Mouse (Mus musculus) spleen, postnatal 4 days (tissue): ENCODE results near the gene Ndufb7.
A peak's percentile ranks its signal among the peaks of the same experiment; 100 is the strongest.
"Not testable (repeated sequence)": the region's sequence is repeated elsewhere in the genome, so short reads cannot be mapped to it uniquely, and the experiment has no call there.

Source experiments
- DNase-seq, 2 experiments: peaks; one replicate each; pipeline ENCODE4 v3.0.0; 2022; ENCODE audit warnings: low spot score in 2 of 2

The Ndufb7 gene

DNA sequence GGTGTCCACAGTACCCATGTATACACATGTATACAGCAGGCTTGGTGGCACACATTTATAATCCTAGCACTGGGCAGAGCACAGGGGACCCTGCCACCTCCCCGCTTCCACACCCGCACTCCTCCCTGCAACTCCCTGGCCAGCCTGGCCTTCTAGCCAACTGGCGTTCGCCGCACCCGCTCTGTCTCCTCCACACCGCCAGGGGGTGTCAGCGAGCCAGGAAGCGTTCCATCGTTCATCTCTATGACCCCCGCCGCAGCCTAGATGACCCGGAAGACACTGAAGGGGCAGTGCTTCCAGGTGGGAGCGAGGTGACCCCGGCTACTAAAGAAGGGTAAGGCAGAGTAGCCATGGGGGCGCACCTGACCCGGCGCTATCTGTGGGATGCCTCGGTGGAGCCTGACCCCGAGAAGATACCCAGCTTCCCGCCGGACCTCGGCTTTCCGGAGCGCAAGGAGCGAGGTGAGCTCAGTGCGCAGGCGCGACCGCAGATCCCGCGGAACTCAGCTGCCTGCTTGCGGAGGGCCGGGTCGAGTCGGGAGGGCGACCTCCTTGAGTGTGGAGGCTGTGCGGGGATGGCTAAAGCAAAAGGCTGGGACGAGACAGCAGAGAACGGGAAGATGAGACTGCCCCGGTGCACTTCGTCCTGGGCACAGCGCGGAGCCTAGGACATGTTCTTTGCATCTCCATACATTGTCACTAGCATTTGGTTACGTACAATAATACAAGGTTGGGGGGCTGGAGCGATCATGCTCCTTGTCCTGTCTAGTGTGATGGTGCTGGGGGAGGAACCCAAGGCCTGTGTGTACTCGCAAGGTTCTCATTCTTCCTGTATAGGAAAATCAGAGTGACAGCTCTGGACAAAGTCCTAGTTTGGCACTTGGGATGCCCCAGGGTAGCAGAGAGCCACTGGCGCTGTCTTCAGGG is at the start of gene Ndufb7:
Gene Ndufb7, plus strand, starts transcription at position 203 of the 927 bp plus-strand sequence.
- peak; percentile 96 to 99 for DNase-seq

DNA sequence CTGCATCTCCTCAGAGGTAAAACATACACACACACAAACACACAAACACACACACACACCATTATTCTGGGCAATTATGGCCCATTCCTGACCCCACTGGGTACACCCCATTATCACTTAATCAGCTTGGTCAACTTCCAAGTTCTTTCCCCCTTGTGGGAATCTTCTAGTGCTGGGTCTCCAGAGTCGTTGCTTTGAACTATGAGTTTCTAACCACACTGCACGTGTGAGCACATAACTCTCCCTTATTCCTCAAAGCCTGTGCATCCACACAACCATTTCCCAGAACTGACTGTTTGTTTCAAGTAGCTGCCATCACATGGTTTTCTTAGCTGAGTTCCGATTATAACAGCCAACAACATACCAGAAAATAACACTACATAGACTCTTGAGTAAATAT is 46.0 kb upstream of the Ndufb7 start:
- no peak for DNase-seq

DNA sequence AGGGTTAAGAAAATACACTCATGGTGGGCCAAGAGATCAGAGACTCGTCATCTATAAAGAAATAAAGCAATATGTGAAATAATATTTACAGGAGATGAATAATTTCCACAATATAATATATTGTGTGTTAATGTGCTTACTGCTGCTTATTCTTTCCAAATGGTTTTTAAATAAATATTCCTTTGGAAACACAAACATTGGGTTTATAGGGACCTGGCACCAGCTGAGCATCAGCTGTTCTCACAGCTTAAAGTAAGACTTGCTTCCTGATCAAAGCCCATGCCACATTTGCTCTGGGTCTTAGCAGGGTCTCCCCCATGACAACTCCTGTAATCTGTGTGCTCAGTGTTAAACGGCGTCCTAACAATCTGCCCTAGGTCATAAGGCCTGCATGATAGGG is 45.6 kb upstream of the Ndufb7 start:
- DNase-seq, result not testable (repeated sequence)

DNA sequence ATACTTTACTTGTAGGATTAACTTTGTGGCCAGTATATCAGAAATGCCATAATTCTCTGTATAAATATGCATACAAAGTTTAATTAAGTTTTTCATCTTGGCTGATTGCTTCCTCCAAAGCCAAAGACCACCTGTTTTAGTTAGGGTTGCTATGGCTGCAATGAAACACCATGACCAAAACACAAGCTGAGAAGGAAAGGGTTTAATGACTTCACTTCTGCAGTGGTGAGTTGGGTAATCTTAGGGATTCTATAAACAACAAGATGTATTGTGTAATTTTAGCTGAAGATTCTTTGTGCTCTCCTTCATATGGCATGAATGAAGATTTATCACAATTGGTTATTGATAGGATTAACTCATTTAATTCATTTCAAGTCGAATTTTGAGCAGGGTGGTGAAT is 45.2 kb upstream of the Ndufb7 start:
- no peak for DNase-seq

DNA sequence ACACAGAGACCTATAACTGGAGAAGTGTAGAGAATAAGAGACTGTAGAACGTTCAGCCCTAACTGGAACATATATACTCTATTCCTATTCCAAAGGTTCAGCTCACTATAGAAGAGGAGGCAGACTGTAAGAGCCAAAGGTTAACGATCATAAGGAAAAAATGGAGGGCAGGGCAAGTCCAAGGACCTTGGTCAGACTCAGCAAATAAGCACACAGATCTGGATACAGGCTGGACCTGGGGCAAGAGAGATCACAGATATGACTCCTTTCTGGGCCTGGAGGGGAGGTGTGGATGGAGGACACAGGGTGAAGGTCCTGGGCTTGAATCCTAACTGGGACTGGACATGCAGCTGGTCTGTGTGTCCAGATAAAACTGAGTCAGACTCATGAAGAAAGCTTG is 31.7 kb upstream of the Ndufb7 start:
- no peak for DNase-seq

DNA sequence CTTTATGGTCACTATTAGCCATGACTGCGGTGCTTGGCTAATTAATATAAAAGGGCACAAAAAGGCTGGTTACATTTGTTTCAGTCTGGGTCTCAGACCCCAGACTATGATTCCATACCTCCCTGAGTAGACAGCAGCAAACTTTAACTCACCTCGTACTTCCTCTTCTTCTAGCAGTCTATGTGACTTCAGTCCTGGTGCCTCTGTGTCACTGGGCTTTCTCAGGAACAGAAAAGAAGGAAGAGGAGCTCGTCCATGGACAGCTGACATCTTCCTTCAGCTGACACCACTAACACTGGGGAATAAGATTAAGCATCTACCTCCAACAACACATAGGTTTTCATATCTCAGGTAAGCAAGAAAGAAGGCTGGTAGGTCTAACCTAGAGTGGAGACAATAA is 30.7 kb upstream of the Ndufb7 start, which contains the start of gene Olfr370:
Gene Olfr370, plus strand, starts transcription at position 45 of the 400 bp plus-strand sequence.
- DNase-seq, result no peak

DNA sequence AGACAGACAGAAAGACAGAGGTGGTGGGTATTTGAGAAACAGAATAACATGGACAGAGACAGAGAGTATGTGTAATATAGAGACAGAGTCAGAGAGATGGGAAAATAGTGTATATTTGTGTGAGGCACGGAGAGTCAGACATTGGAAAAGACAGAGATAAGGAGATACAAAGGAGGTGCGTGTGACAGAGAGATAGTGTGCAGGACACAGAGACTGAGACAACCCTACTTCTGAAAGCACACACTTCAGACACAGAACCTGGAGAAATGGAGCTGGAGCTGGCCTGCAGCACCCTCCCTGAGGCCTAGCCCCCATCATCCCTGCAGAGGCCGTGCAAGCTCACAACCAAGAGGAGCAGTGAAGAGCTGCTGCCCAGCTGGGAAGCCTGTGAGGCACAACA is 3.8 kb upstream of the Ndufb7 start:
- no peak for DNase-seq

DNA sequence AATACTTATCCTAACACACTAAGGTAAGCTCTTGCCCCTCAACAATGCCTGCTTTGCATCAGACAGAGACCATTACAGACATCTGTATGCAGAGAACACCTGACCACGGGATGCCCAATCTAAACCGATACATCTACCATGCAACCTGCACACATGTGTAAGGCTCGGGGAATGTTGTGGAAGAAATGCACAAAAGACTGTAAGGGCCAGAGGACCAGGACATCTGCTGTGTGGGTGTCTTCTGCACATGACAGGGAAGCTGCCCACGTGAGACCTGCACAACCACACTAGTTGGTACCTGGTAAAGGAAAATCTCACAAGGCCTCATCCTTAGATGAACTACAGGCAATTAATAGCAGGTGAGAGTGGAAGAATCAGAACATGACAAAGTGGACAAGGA is 3.2 kb upstream of the Ndufb7 start:
- no peak for DNase-seq

DNA sequence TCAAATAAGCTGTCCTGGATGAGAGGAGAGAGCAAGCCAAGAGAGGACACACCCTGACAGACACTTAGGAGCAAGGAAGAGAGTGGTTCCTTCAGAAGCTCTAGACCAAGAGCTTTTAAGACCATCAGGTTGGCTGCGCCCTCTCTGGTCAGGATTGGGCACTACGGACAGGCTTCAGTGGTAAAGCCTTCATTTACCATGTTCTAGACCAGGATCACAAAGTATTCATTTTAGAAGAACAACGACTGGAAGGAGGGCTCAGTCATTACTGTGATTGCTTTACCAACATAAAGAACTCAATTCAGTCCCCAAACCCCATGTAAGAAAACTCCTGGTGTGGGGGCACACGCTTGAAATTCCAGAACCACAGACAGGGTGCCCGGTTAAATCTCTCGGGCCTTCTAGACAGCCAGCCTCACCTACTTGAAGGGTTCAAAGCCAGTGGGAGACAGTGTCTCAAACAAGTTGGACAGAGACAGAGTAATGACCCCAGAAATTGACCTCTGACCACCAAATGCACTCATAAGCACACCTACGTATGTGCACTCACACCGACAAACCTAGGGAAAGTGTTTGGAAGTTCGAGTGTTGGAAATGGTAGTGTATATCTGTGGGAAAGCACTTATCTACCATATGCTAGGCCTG is 618 bp upstream of the Ndufb7 start:
- peak; percentile 81 to 87 for DNase-seq

DNA sequence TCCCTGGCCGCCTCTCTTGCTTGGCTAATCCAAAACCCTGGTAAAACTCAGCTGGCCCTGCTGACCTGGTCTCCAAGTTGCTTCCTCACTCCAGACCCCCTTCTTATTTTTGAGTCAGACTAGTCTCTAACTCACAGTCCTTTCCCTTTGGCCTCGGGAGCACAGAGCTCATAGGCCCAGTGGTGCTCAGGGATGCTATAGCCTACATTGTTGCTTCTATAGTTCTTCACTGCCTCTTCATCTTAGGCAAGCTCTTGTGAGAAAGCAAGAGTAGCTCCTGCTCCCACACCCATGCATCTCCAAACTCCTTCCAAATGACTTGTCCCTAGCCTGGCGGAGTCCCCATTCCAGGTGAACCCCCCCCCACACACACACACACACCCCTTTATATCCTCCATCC is 1.2 kb downstream of the Ndufb7 start:
- DNase-seq, result peak in 1 of 2 experiments; percentile 59

DNA sequence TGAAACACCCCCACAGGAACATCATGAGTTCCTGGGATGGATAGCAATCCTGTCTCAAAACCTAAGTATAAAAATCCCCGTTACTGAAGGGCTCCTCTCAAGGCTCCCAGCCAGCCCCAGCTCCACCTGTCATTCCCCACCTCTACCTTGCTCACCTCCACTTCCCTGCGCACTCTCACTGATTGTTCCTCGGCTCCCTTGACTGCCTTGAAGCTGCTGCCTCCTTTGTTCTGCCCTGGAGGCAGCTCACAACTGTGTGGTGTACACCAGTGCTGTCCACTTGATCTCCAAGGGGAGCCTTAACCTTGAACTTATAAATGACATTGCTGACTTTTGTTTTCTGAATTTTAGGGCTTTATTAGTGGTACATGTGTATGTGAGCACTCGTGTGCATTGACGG is 1.7 kb downstream of the Ndufb7 start:
- peak in 1 of 2 experiments; percentile 56 for DNase-seq

DNA sequence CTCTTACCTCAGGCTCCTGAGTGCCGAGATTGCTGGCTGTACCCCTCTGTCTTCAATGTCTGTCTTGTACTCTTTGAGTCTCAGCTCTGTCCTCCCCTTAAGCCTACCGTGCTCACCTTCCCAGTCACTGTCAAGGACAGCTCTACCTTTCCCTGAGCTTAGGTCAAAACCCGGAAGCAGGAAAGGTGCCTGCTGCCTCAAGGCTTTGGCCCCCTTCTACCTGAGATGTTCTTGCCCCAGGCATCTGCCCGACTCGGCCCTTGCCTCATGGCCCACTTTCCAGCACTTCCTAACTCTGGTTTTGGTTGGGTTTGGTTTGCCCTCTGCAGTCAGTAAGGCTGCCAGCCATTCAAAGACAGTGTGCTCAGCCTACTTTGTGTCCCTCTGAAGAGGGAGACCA is 2.3 kb downstream of the Ndufb7 start:
- no peak for DNase-seq

DNA sequence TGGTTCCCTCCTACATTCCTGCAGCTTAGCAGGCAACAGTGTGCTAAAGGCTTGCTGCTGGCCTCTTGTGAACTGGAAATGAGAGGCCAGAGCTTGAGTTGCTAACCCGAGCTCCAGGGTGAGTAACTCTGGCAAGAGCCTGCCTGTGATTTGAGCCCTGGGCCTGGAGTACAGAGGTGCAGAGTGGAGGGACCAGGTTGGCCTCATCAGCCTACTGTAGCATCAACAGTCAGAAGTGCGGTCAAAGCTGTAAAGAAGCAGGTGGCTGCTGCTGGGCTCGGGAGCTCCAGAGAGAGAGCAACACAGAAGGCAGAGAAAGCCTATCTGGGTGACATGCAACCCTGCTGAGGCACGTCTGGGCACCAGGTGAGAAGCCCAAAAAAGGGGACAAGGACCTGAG is 2.7 kb downstream of the Ndufb7 start:
- peak in 1 of 2 experiments; percentile 57 for DNase-seq

DNA sequence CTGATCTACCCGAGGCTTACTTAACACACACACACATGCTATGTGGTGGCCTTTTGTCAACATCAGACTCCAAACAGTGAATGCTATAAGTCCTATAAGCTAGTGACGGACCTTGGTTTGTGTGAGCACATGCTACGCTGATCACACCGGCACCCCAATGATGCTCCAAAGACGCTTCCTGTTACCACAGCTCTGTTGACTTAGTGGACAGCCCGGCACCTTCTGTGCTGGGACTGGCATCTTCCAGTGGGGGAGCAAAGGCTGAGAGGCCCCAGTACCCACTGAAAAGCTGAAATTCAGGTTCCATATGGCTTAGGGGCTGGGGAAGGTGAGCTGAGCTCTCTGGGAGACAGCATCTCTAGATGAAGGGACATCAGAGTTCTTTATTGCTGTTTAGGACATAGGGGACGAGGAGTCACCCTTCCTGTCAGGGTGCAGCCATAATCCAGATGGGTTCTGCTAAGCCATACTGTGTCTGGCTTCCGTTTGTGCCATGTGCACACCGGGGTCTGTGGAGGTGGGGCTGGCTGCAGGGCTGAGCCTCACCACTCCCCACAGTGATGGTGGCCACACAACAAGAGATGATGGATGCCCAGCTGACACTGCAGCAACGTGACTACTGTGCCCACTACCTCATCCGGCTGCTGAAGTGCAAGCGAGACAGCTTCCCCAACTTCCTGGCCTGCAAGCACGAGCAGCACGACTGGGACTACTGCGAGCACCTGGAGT is 4.0 kb downstream of the Ndufb7 start:
- peak in 1 of 2 experiments; percentile 58 for DNase-seq

DNA sequence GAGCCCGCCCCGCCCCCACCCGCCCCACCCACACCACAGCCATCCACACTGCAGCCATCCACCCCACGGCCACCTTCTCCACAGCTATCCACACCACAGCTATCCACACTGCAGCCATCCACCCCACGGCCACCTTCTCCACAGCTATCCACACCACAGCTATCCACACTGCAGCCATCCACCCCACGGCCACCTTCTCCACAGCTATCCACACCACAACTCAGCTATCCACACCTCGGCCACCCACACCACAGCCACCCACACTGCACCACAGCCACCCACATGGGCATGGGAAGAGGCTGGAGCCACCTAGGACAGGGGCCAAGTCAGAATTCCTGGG is 4.5 kb downstream of the Ndufb7 start:
- DNase-seq, result not testable (repeated sequence)

DNA sequence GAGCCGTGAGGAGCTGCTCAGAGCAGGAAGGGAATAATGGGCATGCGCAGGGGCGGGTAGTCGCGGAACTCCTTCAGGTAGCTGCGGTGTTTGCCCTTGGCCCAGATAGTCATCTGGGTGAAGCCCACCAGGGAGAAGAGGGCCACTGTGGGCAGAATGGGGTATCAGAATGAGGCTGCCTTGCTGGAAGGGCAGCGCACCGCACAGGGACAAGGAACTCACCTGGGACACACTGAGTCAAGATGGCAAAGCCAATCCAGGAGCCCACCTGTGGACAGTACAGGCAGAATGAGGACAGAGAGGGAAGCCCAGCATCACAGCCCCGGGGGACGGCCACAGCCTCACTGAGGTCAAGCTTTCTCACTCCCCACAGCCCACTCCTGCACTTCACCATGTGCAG is 5.3 kb downstream of the Ndufb7 start:
- peak; percentile 11 to 65 for DNase-seq

DNA sequence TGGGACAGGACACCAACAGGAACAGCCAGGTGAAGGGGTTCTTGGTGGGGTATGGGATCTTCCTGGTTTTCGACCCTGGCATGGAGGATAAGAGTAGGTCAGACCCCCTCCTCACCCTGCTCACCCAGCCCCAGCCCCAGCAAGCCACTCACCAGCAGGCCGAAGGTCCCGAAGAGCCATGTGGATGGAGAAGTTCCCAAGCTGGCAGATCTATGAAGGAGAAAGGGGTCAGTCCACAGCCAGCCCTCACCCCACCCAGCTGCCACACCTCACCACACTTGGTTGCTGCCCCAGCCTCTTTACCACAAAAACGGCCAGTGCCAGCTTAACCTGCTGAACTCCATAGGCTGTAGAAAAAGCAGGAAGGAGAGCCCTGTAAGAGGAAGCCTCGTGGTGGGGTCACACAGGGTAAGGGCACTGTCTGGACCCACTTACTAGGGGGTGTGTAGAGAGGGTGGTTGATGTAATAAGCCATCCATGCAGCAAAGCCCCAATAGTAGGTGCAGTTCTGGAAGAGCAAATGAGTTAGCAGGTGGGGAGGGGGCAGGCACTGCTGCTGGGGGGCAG is 5.9 kb downstream of the Ndufb7 start:
- DNase-seq, result peak; percentile 14 to 62

DNA sequence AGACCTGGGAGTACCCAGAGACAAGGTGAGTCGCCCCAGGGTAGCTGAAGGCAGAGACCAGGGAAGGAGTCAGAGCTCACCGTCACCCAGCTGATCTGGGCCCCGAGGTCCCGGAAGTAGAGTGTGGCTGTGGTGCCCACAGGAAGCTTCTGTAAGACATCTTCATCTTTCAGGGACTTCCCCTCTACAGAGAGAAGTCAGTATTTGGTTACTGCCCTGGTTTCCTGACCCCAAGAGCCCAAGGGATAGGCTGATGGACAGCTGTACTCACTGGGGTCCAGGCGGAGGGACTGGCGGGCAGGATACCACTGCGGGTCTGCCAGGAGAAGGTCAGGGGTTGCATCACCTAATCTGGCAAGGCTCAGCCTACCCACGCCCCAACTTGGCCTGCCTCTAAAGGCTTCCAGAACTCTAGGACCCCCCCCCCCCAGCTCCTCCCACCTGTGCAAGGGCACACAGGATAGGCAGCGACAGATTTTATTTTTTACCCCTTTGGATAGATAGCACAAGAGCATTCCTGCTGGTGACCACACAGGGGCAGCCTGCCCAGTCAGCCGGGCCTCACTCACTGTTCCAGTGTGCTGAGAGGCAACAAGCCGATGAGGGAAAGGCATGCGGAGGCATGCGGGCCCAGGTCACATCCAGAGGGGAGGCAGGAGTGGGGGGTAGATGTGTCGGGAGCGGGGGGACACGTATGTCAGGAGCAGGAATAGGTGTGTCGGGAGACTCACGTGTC is 6.8 kb downstream of the Ndufb7 start:
- peak; percentile 60 to 77 for DNase-seq

DNA sequence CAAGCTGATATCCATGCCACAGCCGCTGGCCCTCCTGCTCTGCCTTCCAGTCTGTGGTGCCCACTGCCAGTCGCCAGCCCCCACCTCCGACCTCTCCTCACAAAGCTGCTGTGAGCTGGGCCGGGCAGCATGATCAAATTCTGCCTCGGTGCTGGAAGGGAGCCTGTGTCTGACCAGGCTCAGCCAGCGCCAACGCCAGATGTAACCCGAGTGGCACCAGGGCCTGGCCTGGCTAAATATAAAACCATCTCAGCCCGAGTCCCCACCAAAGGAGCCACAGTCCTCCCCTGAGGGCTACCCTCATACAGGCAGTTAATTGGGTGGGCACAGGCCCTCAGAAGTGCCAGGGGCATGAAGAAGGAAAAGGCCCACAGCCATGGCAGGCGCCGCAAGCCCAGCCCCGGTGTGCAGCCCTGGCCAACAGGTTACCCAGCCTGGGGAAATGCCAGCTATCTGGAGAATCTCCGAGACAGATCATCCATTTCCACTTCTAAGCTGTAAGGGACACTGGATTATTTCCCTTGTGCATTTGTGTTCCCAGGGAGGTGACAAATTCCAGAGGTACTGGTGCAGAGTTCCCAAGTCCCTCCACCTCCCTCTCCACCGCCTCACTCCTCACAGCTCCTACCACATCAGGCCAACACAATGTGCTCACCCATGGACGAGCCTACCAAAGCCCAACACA is 8.3 kb downstream of the Ndufb7 start:
- DNase-seq, result peak; percentile 11 to 60
